Mouse (Mus musculus) MEL (cell line): ENCODE measurements around the gene Fam124a. TPM values are rescaled to one million over a fixed set of nuclear protein-coding genes. Genes with fewer than 3 reads are reported as not detected.

Source experiments
- DNase-seq: peaks from one replicate; pipeline ENCODE4 v3.0.0; 2011; ENCODE audit warnings: low read depth, low spot score
- H3K27ac ChIP-seq: 2 replicates; pipeline ENCODE4 v1.5.1; 2012; ENCODE audit warnings: low read depth, mild to moderate bottlenecking, control low read depth, low read length, moderate library complexity; ENCODE audit not compliant: control insufficient read depth
- H3K27me3 ChIP-seq, 2 experiments: fragments of 150-350 bp in 1 of 2; sonication (generic) in 1 of 2; 2 replicates each; pipeline ENCODE4 v1.6.1; 2012; ENCODE audit warnings: low read length in 2 of 2, mild to moderate bottlenecking in 2 of 2, improper control_type of control experiment in 1 of 2, moderate library complexity in 1 of 2; ENCODE audit not compliant: insufficient read depth in 2 of 2, control insufficient read depth in 1 of 2
- H3K36me3 ChIP-seq, 2 experiments: 2 replicates each; pipeline ENCODE4 v1.6.1; 2012 to 2014; ENCODE audit warnings: low read length in 2 of 2, improper control_type of control experiment in 1 of 2, inconsistent platforms in 1 of 2, mild to moderate bottlenecking in 1 of 2; ENCODE audit not compliant: insufficient read depth in 2 of 2, control insufficient read depth in 1 of 2
- H3K4me1 ChIP-seq, 2 experiments: fragments of 150-350 bp in 1 of 2; sonication (generic) in 1 of 2; 2 replicates each; pipeline ENCODE4 v1.6.1; 2012; ENCODE audit warnings: low read length in 2 of 2, improper control_type of control experiment in 1 of 2, mild to moderate bottlenecking in 1 of 2; ENCODE audit not compliant: insufficient read depth in 2 of 2, control insufficient read depth in 1 of 2
- H3K4me3 ChIP-seq, 2 experiments: fragments of 150-350 bp in 1 of 2; sonication (generic) in 1 of 2; 2 replicates each; pipeline ENCODE4 v1.5.1; 2012; ENCODE audit warnings: low read depth in 2 of 2, low read length in 2 of 2, mild to moderate bottlenecking in 2 of 2, moderate library complexity in 2 of 2, control low read depth in 1 of 2, improper control_type of control experiment in 1 of 2; ENCODE audit not compliant: control insufficient read depth in 1 of 2, insufficient read depth in 1 of 2
- H3K79me2 ChIP-seq: 2 replicates; pipeline ENCODE4 v1.6.1; 2012; ENCODE audit warnings: mild to moderate bottlenecking, low read length, moderate library complexity; ENCODE audit not compliant: control insufficient read depth, poor library complexity, insufficient read depth
- H3K9ac ChIP-seq: 2 replicates; pipeline ENCODE4 v1.6.1; 2012; ENCODE audit warnings: low read depth, mild to moderate bottlenecking, control low read depth, low read length, moderate library complexity; ENCODE audit not compliant: control insufficient read depth, poor library complexity, severe bottlenecking
- H3K9me3 ChIP-seq: fragments of 150-350 bp; sonication (generic); replicated peaks from 2 replicates; pipeline ENCODE4 v1.6.1; 2012; ENCODE audit warnings: mild to moderate bottlenecking, low read length, improper control_type of control experiment, moderate library complexity; ENCODE audit not compliant: insufficient read depth
- EP300 ChIP-seq, 2 experiments: IDR thresholded peaks; 2 replicates each; pipeline ENCODE4 v1.6.1; 2011; ENCODE audit warnings: improper control_type of control experiment in 2 of 2, low read length in 2 of 2, low read depth in 1 of 2, mild to moderate bottlenecking in 1 of 2
- ETS1 ChIP-seq: IDR thresholded peaks from 2 replicates; pipeline ENCODE4 v1.6.1; 2012; ENCODE audit warnings: low read depth, mild to moderate bottlenecking, inconsistent platforms, low read length, improper control_type of control experiment, moderate library complexity
- GABPA ChIP-seq: IDR thresholded peaks from 2 replicates; pipeline ENCODE4 v1.6.1; 2012; ENCODE audit warnings: low read depth, mild to moderate bottlenecking, inconsistent platforms, low read length, improper control_type of control experiment, moderate library complexity
- GATA1 ChIP-seq: IDR thresholded peaks from 2 replicates; pipeline ENCODE4 v1.6.1; 2011; ENCODE audit warnings: low read depth, low read length, improper control_type of control experiment
- MAFK ChIP-seq: IDR thresholded peaks from 2 replicates; pipeline ENCODE4 v1.6.1; 2011; ENCODE audit warnings: low read depth, mild to moderate bottlenecking, low read length, improper control_type of control experiment, borderline replicate concordance
- MEF2A ChIP-seq: IDR thresholded peaks from 2 replicates; pipeline ENCODE4 v1.6.1; 2014; ENCODE audit warnings: low read depth, mild to moderate bottlenecking, inconsistent platforms, low read length, improper control_type of control experiment; ENCODE audit not compliant: poor library complexity, insufficient replicate concordance, severe bottlenecking; ENCODE audit errors: extremely low read depth
- MYC ChIP-seq: IDR thresholded peaks from 2 replicates; pipeline ENCODE4 v1.6.1; 2011; ENCODE audit warnings: low read depth, mild to moderate bottlenecking, low read length, improper control_type of control experiment, moderate library complexity
- NRF1 ChIP-seq: IDR thresholded peaks from 2 replicates; pipeline ENCODE4 v1.6.1; 2014; ENCODE audit warnings: low read depth, mild to moderate bottlenecking, inconsistent platforms, low read length, improper control_type of control experiment, moderate library complexity; ENCODE audit not compliant: poor library complexity, insufficient read depth, severe bottlenecking
- RAD21 ChIP-seq: IDR thresholded peaks from 2 replicates; pipeline ENCODE4 v1.6.1; 2011; ENCODE audit warnings: mild to moderate bottlenecking, low read depth, low read length, improper control_type of control experiment
- SIN3A ChIP-seq: IDR thresholded peaks from 2 replicates; pipeline ENCODE4 v1.6.1; 2012; ENCODE audit warnings: low read length, improper control_type of control experiment, inconsistent platforms
- ZMIZ1 ChIP-seq: IDR thresholded peaks from 2 replicates; pipeline ENCODE4 v1.6.1; 2012; ENCODE audit warnings: low read depth, mild to moderate bottlenecking, inconsistent platforms, low read length, improper control_type of control experiment, moderate library complexity
- polyA plus RNA-seq, 2 experiments: library from polyadenylated mRNA; stranded (reverse) in 1 of 2; unstranded in 1 of 2; fragments of >175 nt in 1 of 2; fragments of >200 nt in 1 of 2; gene quantifications; 2 replicates each; pipeline versions ENCODE4 v1.2.1 to v1.2.4; 2012; ENCODE audit warnings: low replicate concordance in 2 of 2, low read depth in 1 of 2; ENCODE audit not compliant: insufficient read length in 2 of 2, insufficient read depth in 1 of 2, missing spikeins in 1 of 2
- total RNA-seq: library from RNA; depleted of rRNA; stranded (reverse); fragments of 300-350 nt; gene quantifications from 2 replicates; pipeline ENCODE4 v1.2.3, GENCODE M21; 2012; rRNA removed

Gene Fam124a
- total and polyA plus RNA-seq, 3 experiments = not detected

- no peaks in the 10 kb centered on the region for H3K9me3 ChIP-seq
- no peaks in the 10 kb centered on the region for H3K4me1 ChIP-seq
- DNase-seq = no peak
- no peak overlapping the region for H3K9ac ChIP-seq
- no peak overlapping the region for H3K4me3 ChIP-seq
- H3K79me2 ChIP-seq = no peaks in the 10 kb centered on the region
- no peak for TF ChIP-seq MYC
- TF ChIP-seq MAFK = no peak
- no peak for TF ChIP-seq ZMIZ1
- TF ChIP-seq SIN3A = no peak
- TF ChIP-seq EP300 (IDR thresholded peaks at IDR 0.05; ENCODE audit: low read depth in 1 of 2, low read length in 2 of 2) = no peak
- no peak for TF ChIP-seq GATA1
- no peak for TF ChIP-seq RAD21
- no peak for TF ChIP-seq ETS1
- TF ChIP-seq NRF1 = no peak
- TF ChIP-seq MEF2A = no peak
- no peak for TF ChIP-seq GABPA
- H3K27me3 ChIP-seq = peaks cover 8% of the 10 kb centered on the region in 2 experiments
- no peaks in the 10 kb centered on the region for H3K36me3 ChIP-seq
- H3K27ac ChIP-seq = no peak overlapping the region
Observed at GRCm38 (mm10) chr14:62657469-62657868, 101.9 kb downstream of the Fam124a start.

Other genes with a start within 250 kb of the Fam124a start
- not detected in 2 replicates for gene Gucy1b2, start 99.4 kb upstream of the Fam124a start, total RNA-seq
- not detected for gene Gucy1b2, start 99.4 kb upstream of the Fam124a start, polyA plus RNA-seq
- gene Gm4131, start 11.2 kb downstream of the Fam124a start, total RNA-seq = not detected in 2 replicates
- gene Gm4131, start 11.2 kb downstream of the Fam124a start, polyA plus RNA-seq = not detected
- gene Serpine3, start 107.9 kb downstream of the Fam124a start, total RNA-seq = not detected in 2 replicates
- gene Serpine3, start 107.9 kb downstream of the Fam124a start, polyA plus RNA-seq = not detected
- gene Ints6, start 205.4 kb downstream of the Fam124a start, total RNA-seq = 29.1 and 31.0 TPM in 2 replicates
- gene Ints6, start 205.4 kb downstream of the Fam124a start, polyA plus RNA-seq = 100 to 1,000 TPM in 1 of 2 experiments, 10 to 100 TPM in 1; 27.4 to 150 TPM